Mouse (Mus musculus) spleen, adult 2 months (tissue): ENCODE measurements around the gene Slc28a1.
"Not testable (repeated sequence)": the region's sequence is repeated elsewhere in the genome, so short reads cannot be mapped to it uniquely, and the experiment has no call there.

ENCODE experiments used
- CTCF ChIP-seq: fragments of 200-500 bp; IDR thresholded peaks from 2 replicates; pipeline ENCODE4 v1.5.1; 2011; ENCODE audit warnings: mild to moderate bottlenecking, inconsistent platforms; ENCODE audit not compliant: insufficient read depth, insufficient read length, insufficient replicate concordance; ENCODE audit errors: extremely low read depth
- POLR2A ChIP-seq: fragments of 200-500 bp; IDR thresholded peaks from 2 replicates; pipeline ENCODE4 v1.6.1; 2011; ENCODE audit warnings: low read depth, low read length, inconsistent platforms

DNA sequence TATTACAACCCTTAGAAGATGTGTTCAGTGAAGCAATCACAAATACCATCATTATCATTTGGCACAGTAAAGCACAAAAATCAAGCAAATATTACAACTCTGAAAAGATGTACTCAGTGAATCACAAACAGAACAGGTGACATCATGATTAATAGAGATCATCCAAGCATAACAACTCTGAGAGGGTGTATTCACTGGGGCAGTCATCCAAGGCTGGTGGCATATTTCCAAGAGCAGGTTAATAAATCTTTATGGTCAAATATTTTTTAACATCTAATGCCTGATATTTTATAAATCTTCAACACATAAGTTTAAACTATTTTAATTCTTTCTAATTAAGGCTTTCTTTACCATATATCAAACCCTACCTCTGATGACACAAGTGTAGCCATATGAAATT lies 71.4 kb downstream of the Slc28a1 start:
- not testable (repeated sequence) for TF ChIP-seq POLR2A, CTCF
